Mouse (Mus musculus) ES-E14 (cell line): ENCODE data around the gene Lpin3. TPM values are rescaled to one million over a fixed set of nuclear protein-coding genes. Genes with fewer than 3 reads are reported as not detected.

ENCODE experiments used
- DNase-seq: peaks from one replicate; pipeline ENCODE4 v3.0.0-alpha.2; 2013; ENCODE audit warnings: low read depth, low spot score
- H3K27ac ChIP-seq: 2 replicates; pipeline ENCODE4 v1.5.1; 2012; ENCODE audit warnings: low read depth, mild to moderate bottlenecking, low read length, moderate library complexity, mixed read lengths; ENCODE audit not compliant: poor library complexity, insufficient read depth, severe bottlenecking
- H3K36me3 ChIP-seq: 2 replicates; pipeline ENCODE4 v1.6.1; 2012; ENCODE audit warnings: mild to moderate bottlenecking, low read length, moderate library complexity, mixed read lengths; ENCODE audit not compliant: control insufficient read depth, poor library complexity, insufficient read depth, severe bottlenecking
- H3K4me1 ChIP-seq, 2 experiments: fragments of 150-350 bp in 1 of 2; sonication (generic) in 1 of 2; 2 replicates each; pipeline ENCODE4 v1.6.1; 2012; ENCODE audit warnings: low read length in 2 of 2, mild to moderate bottlenecking in 1 of 2, mixed read lengths in 1 of 2; ENCODE audit not compliant: control insufficient read depth in 2 of 2, insufficient read depth in 2 of 2, poor library complexity in 1 of 2
- H3K4me3 ChIP-seq, 2 experiments: fragments of 150-350 bp in 1 of 2; sonication (generic) in 1 of 2; 2 replicates each; pipeline ENCODE4 v1.5.1; 2012; ENCODE audit warnings: low read length in 2 of 2, low read depth in 1 of 2, mild to moderate bottlenecking in 1 of 2, mixed read lengths in 1 of 2; ENCODE audit not compliant: insufficient read depth in 1 of 2, poor library complexity in 1 of 2, severe bottlenecking in 1 of 2
- H3K9ac ChIP-seq: 2 replicates; pipeline ENCODE4 v1.6.1; 2012; ENCODE audit warnings: low read depth, mild to moderate bottlenecking, low read length, mixed read lengths; ENCODE audit not compliant: poor library complexity, insufficient read depth, severe bottlenecking
- H3K9me3 ChIP-seq: fragments of 150-350 bp; sonication (generic); 2 replicates; pipeline ENCODE4 v1.6.1; 2012; ENCODE audit warnings: low read depth, mild to moderate bottlenecking, low read length; ENCODE audit not compliant: control insufficient read depth, insufficient read depth
- CHD2 ChIP-seq: IDR thresholded peaks from 2 replicates; pipeline ENCODE4 v1.6.1; 2014; ENCODE audit warnings: mild to moderate bottlenecking, low read depth, low read length, inconsistent platforms
- HCFC1 ChIP-seq: IDR thresholded peaks from 2 replicates; pipeline ENCODE4 v1.6.1; 2012; ENCODE audit warnings: low read length, inconsistent platforms, borderline replicate concordance; ENCODE audit not compliant: insufficient read depth
- MAFK ChIP-seq: IDR thresholded peaks from 2 replicates; pipeline ENCODE4 v1.6.1; 2014; ENCODE audit warnings: mild to moderate bottlenecking, low read depth, low read length, inconsistent platforms; ENCODE audit not compliant: insufficient read depth
- ZC3H11A ChIP-seq: IDR thresholded peaks from 2 replicates; pipeline ENCODE4 v1.6.1; 2012; ENCODE audit warnings: low read depth, mild to moderate bottlenecking, inconsistent platforms, low read length, borderline replicate concordance
- ZNF384 ChIP-seq: IDR thresholded peaks from 2 replicates; pipeline ENCODE4 v1.6.1; 2012; ENCODE audit warnings: low read depth, low read length, inconsistent platforms
- in situ Hi-C, 2 experiments: fragments of 600-800 bp; cut with MboI; formaldehyde crosslinking; loops; one replicate each; pipeline ENCODE4 v1.15.1; 2025; ENCODE audit warnings: low sequenced_read_pairs in 2 of 2, inconsistent platforms in 1 of 2; ENCODE audit not compliant: unreplicated experiment in 2 of 2
- total RNA-seq: library from RNA; depleted of rRNA; stranded (reverse); fragments of 300-350 nt; gene quantifications from 2 replicates; pipeline ENCODE4 v1.2.3, GENCODE M21; 2012

The Lpin3 gene
- total RNA-seq, 1 experiment: 7.2 TPM

- Histone ChIP-seq H3K4me3 (no peak overlapping the region), H3K36me3 (no peaks in the 10 kb centered on the region), H3K9me3 (no peaks in the 10 kb centered on the region), H3K9ac (no peak overlapping the region), H3K4me1 (no peaks in the 10 kb centered on the region), H3K27ac (no peak overlapping the region)
- no peak for DNase-seq
- no peak for TF ChIP-seq ZNF384
- TF ChIP-seq CHD2: no peak
- no peak for TF ChIP-seq HCFC1
- TF ChIP-seq ZC3H11A: no peak
- no peak for TF ChIP-seq MAFK
- in situ Hi-C loops: no loop called here
These were observed 30.1 kb upstream of the Lpin3 start for GRCm38 (mm10) chr2:160850360-160850759.

- no peak for DNase-seq
- in situ Hi-C loops: no loop called here
- no peaks in the 10 kb centered on the region for H3K36me3 ChIP-seq
- no peak overlapping the region for H3K27ac ChIP-seq
- H3K4me3 ChIP-seq: no peak overlapping the region
- H3K4me1 ChIP-seq: no peaks in the 10 kb centered on the region
- no peak overlapping the region for H3K9ac ChIP-seq
- TF ChIP-seq ZC3H11A (no peak), CHD2 (no peak), ZNF384 (no peak), MAFK (no peak)
- no peaks in the 10 kb centered on the region for H3K9me3 ChIP-seq
These were observed 25.8 kb upstream of the Lpin3 start for GRCm38 (mm10) chr2:160854687-160855086.

- in situ Hi-C loops: no loop called here
- peak; percentile 22 for DNase-seq
These were observed 23.9 kb upstream of the Lpin3 start for GRCm38 (mm10) chr2:160856359-160857102.

GRCm38 (mm10) chr2:160860363-160860762 lies 20.1 kb upstream of the Lpin3 start:
- DNase-seq: no peak
- H3K36me3 ChIP-seq: no peaks in the 10 kb centered on the region
- H3K9me3 ChIP-seq: no peaks in the 10 kb centered on the region
- no peak for TF ChIP-seq CHD2
- TF ChIP-seq ZC3H11A: no peak
- no peak for TF ChIP-seq HCFC1
- TF ChIP-seq MAFK: no peak
- no peak for TF ChIP-seq ZNF384
- H3K9ac ChIP-seq: no peak overlapping the region
- no peaks in the 10 kb centered on the region for H3K4me1 ChIP-seq
- no peak overlapping the region for H3K27ac ChIP-seq
- in situ Hi-C loops: no loop called here
- H3K4me3 ChIP-seq: no peak overlapping the region

More at GRCm38 (mm10) chr2:160856359-160857102, 23.9 kb upstream of the Lpin3 start:
- no peaks in the 10 kb centered on the region for H3K4me1 ChIP-seq
- H3K27ac ChIP-seq: no peak overlapping the region
- no peaks in the 10 kb centered on the region for H3K36me3 ChIP-seq
- H3K4me3 ChIP-seq: no peak overlapping the region
- H3K9me3 ChIP-seq: no peaks in the 10 kb centered on the region
- TF ChIP-seq CHD2: no peak
- no peak overlapping the region for H3K9ac ChIP-seq

- TF ChIP-seq ZC3H11A (no peak), CHD2 (no peak)
- no peaks in the 10 kb centered on the region for H3K36me3 ChIP-seq
- no peak overlapping the region for H3K4me3 ChIP-seq
- in situ Hi-C loops: no loop called here
- no peak overlapping the region for H3K27ac ChIP-seq
- no peak overlapping the region for H3K9ac ChIP-seq
- DNase-seq: no peak
- no peaks in the 10 kb centered on the region for H3K4me1 ChIP-seq
- H3K9me3 ChIP-seq: no peaks in the 10 kb centered on the region
These were observed 16.4 kb upstream of the Lpin3 start for GRCm38 (mm10) chr2:160864112-160864511.
